Mouse (Mus musculus) embryonic facial prominence, embryonic 12.5 days (tissue): ENCODE results near the gene Cinp. TPM values are rescaled to one million over a fixed set of nuclear protein-coding genes. Genes with fewer than 3 reads are reported as not detected.
A peak's percentile ranks its signal among the peaks of the same experiment; 100 is the strongest.

Source experiments
- ATAC-seq: fragments of 200-750 bp; cut with Nextera tagmentation; 2 replicates; pipeline ENCODE4 v1.8.0; 2017; ENCODE audit not compliant: insufficient number of reproducible peaks, insufficient read depth, low FRiP score, low TSS enrichment
- H3K27ac ChIP-seq: fragments of 300-500 bp; sonication (generic); 2 replicates; pipeline ENCODE4 v1.5.1; 2016; ENCODE audit warnings: mild to moderate bottlenecking
- H3K27me3 ChIP-seq: fragments of 300-500 bp; sonication (generic); 2 replicates; pipeline ENCODE4 v1.6.1; 2016; ENCODE audit warnings: mild to moderate bottlenecking, moderate library complexity
- H3K36me3 ChIP-seq: fragments of 300-500 bp; sonication (generic); 2 replicates; pipeline ENCODE4 v1.6.1; 2016; ENCODE audit warnings: mild to moderate bottlenecking
- H3K4me1 ChIP-seq: fragments of 300-500 bp; sonication (generic); 2 replicates; pipeline ENCODE4 v1.6.1; 2016
- H3K4me2 ChIP-seq: fragments of 300-500 bp; sonication (generic); replicated peaks from 2 replicates; pipeline ENCODE4 v1.6.1; 2016; ENCODE audit warnings: mild to moderate bottlenecking, moderate library complexity
- H3K4me3 ChIP-seq: fragments of 300-500 bp; sonication (generic); 2 replicates; pipeline ENCODE4 v1.5.1; 2016; ENCODE audit warnings: mild to moderate bottlenecking
- H3K9ac ChIP-seq: fragments of 300-500 bp; sonication (generic); 2 replicates; pipeline ENCODE4 v1.6.1; 2016; ENCODE audit warnings: mild to moderate bottlenecking, moderate library complexity
- H3K9me3 ChIP-seq: fragments of 300-500 bp; sonication (generic); 2 replicates; pipeline ENCODE4 v1.6.1; 2016; ENCODE audit warnings: mild to moderate bottlenecking, moderate library complexity
- WGBS: fragments of 180-500 bp; shearing (Covaris S2); methylation state at CpG from one replicate; pipeline ENCODE4 v1.1.7; 2016; 5-methylcytosine and 5-hydroxymethylcytosine counted together
- polyA plus RNA-seq: library from polyadenylated mRNA; unstranded; fragments of >200 nt; fragmentation: Nextera tagmentation; extraction: Ambion mirVana; gene quantifications from 2 replicates; pipeline ENCODE4 v1.2.1, GENCODE M21; 2016

Cinp gene
- polyA plus RNA-seq, 1 experiment from 2014 or later: 70.0 TPM

- no peak for ATAC-seq
- Histone ChIP-seq H3K9ac (peak overlapping the region; percentile 47), H3K4me2 (peak overlapping the region; percentile 59), H3K4me3 (peak overlapping the region; percentile 47), H3K27ac (0 out of 2 replicates have a peak overlapping the region, but pooled peaks have one; percentile 43), H3K4me1 (peaks cover 10% of the 10 kb centered on the region; the same call in 1 of the 2 replicates), H3K36me3 (no peaks in the 10 kb centered on the region), H3K27me3 (0 out of 2 replicates have a peak, but pooled peaks cover 6% of the 10 kb centered on the region), H3K9me3 (no peaks in the 10 kb centered on the region)
- 1% methylated on average over 42 of the region's 42 CpGs for WGBS
These were observed 44.5 kb downstream of the Cinp start for GRCm38 (mm10) chr12:110844227-110845130.

DNA sequence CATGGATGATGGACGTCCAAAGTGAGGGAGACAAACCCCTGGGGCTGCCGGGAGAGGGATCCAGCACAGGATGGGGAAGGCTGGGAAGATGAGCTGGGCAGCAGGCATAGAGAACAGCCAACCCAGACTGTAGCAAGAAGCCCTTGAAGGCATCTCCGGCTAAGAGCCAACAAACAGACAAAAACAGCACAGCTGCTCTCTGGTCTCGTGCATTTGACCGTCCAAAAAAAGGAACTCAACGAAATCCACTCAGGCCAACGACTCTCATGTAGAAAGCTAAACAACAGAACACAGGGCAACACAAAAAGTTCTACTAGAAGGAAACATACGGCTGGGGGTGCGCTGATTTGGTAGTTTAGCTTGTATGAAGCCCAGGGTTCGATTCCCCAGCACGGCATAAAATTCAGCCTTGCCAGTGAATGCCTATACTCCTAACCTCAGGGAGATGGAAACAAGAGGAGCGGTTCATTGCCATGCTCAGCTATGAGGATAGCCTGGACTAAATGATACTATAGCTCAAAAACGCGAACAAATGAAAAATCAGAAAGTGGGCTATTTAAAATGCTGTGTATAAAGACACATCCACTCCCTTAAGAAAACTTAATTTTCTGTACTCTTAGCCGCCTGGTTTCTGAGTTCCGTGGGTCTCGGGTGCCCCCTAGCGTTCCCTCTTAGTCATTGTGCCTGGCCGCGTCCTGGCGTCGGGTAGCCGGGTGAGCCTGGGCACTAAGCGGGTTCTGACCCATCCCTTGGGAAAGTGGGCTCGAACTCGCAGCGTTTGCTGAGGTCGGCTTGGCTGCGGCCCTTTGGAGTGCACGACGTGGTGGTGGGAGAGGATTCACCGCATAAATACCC is 45.5 kb downstream of the Cinp start:
- Histone ChIP-seq H3K9ac (peak overlapping the region; percentile 43), H3K27me3 (0 out of 2 replicates have a peak, but pooled peaks cover 6% of the 10 kb centered on the region), H3K36me3 (no peaks in the 10 kb centered on the region), H3K4me2 (peak overlapping the region; percentile 59), H3K4me3 (peak overlapping the region; percentile 47), H3K4me1 (peaks cover 10% of the 10 kb centered on the region; the same call in 1 of the 2 replicates), H3K9me3 (no peaks in the 10 kb centered on the region), H3K27ac (no peak overlapping the region)
- 18% methylated on average over 32 of the region's 32 CpGs for WGBS
- ATAC-seq: no peak

GRCm38 (mm10) chr12:110841731-110842493 is 47.0 kb downstream of the Cinp start:
- 0 out of 2 replicates have a peak, but pooled peaks cover 6% of the 10 kb centered on the region for H3K27me3 ChIP-seq
- no peak overlapping the region for H3K27ac ChIP-seq
- H3K4me1 ChIP-seq: peaks cover 15% of the 10 kb centered on the region
- ATAC-seq: no peak
- no peak overlapping the region for H3K4me2 ChIP-seq
- no peaks in the 10 kb centered on the region for H3K9me3 ChIP-seq
- H3K4me3 ChIP-seq: no peak overlapping the region
- WGBS: 68% methylated on average over 5 of the region's 5 CpGs
- H3K36me3 ChIP-seq: no peaks in the 10 kb centered on the region
- H3K9ac ChIP-seq: no peak overlapping the region

GRCm38 (mm10) chr12:110840348-110841198 is 48.4 kb downstream of the Cinp start, which contains the start of gene Mok:
TSS of gene Mok (minus strand) at chr12:110840939.
- Histone ChIP-seq H3K4me3 (peak within 1 kb of the TSS; percentile 73), H3K4me1 (peaks cover 12% of the 10 kb centered on the region), H3K9ac (peak within 1 kb of the TSS; percentile 51), H3K27ac (no peak within 1 kb of the TSS), H3K9me3 (no peaks in the 10 kb centered on the region), H3K4me2 (peak within 1 kb of the TSS; percentile 65), H3K36me3 (no peaks in the 10 kb centered on the region), H3K27me3 (no peaks in the 10 kb centered on the region)
- ATAC-seq: peak; percentile 73
- under 1% methylated on average over 71 of the region's 71 CpGs for WGBS

DNA sequence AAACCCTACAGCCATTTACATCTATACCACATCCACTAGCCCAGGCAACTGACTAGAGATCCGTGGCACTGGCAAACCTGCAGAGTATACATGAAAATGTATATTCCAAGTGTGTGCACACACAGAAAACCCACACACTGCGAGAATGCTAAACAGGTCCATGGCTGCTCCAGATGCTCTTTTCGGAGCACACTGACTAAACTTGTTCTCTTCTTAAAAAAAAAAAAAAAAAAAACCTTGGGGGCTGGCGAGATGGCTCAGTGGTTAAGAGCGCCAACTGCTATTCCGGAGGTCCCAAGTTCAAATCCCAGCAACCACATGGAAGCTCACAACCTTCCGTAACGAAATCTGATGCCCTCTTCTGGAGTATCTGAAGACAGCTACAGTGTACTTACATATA is 51.1 kb downstream of the Cinp start:
- H3K27me3 ChIP-seq: no peaks in the 10 kb centered on the region
- H3K27ac ChIP-seq: no peak overlapping the region
- H3K4me1 ChIP-seq: peaks cover 12% of the 10 kb centered on the region
- 86% methylated on average over 8 of the region's 8 CpGs for WGBS
- no peak for ATAC-seq
- H3K9me3 ChIP-seq: no peaks in the 10 kb centered on the region
- no peak overlapping the region for H3K9ac ChIP-seq
- H3K36me3 ChIP-seq: no peaks in the 10 kb centered on the region
- no peak overlapping the region for H3K4me2 ChIP-seq
- no peak overlapping the region for H3K4me3 ChIP-seq

- Histone ChIP-seq H3K9ac (no peak overlapping the region), H3K4me3 (no peak overlapping the region), H3K27me3 (no peaks in the 10 kb centered on the region), H3K9me3 (no peaks in the 10 kb centered on the region), H3K4me2 (peak overlapping the region; percentile 17; the same call in 1 of the 2 replicates), H3K27ac (peak overlapping the region; percentile 71), H3K36me3 (no peaks in the 10 kb centered on the region), H3K4me1 (peaks cover 12% of the 10 kb centered on the region)
- no peak for ATAC-seq
- 34% methylated on average over 5 of the region's 5 CpGs for WGBS
These were observed 51.6 kb downstream of the Cinp start for GRCm38 (mm10) chr12:110837192-110837841.

DNA sequence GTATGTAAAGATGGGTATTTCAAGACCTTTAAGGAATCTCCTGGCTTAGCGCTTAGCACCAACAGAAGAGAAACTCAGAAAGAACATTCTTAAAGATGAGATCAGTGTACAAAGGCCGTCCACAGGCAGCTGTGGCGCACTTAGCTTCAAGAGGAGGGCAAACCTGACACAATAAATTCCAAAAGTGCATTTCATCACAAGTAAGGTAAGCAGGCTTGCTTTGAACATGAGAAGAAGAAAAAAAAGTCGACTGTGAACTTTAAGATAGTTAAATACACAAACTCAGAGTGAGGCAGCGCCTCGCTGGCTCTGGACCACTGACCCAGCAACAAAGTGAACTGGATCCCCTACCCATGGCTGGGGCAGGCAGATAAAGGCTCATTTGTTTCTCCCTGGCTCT is 52.2 kb downstream of the Cinp start:
- no peaks in the 10 kb centered on the region for H3K9me3 ChIP-seq
- H3K27ac ChIP-seq: peak overlapping the region; percentile 71
- ATAC-seq: no peak
- peak overlapping the region; percentile 17; the same call in 1 of the 2 replicates for H3K4me2 ChIP-seq
- H3K4me1 ChIP-seq: peaks cover 12% of the 10 kb centered on the region
- no peaks in the 10 kb centered on the region for H3K27me3 ChIP-seq
- no peak overlapping the region for H3K9ac ChIP-seq
- no peak overlapping the region for H3K4me3 ChIP-seq
- WGBS: 35% methylated on average over 6 of the region's 6 CpGs
- no peaks in the 10 kb centered on the region for H3K36me3 ChIP-seq

DNA sequence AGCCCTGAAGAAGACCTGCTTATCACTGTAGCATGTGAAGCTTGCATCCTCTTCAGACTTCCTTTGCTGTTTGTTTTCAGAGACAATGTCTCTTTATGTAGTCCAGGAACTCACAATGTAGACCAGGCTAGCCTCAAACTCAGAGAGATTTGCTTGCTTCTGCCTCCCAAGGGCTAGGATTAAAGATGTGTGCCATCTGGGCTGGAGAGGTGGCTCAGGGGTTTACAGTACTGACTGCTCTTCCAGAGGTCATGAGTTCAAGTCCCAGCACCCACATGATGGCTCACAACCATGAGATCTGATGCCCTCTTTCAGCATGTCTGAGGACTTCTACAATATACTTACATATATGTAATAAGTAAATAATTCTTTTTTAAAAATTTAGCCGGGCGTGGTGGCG is 53.8 kb downstream of the Cinp start:
- 99% methylated on average over 3 of the region's 3 CpGs for WGBS
- ATAC-seq: no peak
- no peaks in the 10 kb centered on the region for H3K27me3 ChIP-seq
- no peaks in the 10 kb centered on the region for H3K36me3 ChIP-seq
- no peak overlapping the region for H3K4me3 ChIP-seq
- H3K9me3 ChIP-seq: no peaks in the 10 kb centered on the region
- H3K9ac ChIP-seq: no peak overlapping the region
- H3K27ac ChIP-seq: no peak overlapping the region
- H3K4me1 ChIP-seq: peaks cover 12% of the 10 kb centered on the region
- no peak overlapping the region for H3K4me2 ChIP-seq

DNA sequence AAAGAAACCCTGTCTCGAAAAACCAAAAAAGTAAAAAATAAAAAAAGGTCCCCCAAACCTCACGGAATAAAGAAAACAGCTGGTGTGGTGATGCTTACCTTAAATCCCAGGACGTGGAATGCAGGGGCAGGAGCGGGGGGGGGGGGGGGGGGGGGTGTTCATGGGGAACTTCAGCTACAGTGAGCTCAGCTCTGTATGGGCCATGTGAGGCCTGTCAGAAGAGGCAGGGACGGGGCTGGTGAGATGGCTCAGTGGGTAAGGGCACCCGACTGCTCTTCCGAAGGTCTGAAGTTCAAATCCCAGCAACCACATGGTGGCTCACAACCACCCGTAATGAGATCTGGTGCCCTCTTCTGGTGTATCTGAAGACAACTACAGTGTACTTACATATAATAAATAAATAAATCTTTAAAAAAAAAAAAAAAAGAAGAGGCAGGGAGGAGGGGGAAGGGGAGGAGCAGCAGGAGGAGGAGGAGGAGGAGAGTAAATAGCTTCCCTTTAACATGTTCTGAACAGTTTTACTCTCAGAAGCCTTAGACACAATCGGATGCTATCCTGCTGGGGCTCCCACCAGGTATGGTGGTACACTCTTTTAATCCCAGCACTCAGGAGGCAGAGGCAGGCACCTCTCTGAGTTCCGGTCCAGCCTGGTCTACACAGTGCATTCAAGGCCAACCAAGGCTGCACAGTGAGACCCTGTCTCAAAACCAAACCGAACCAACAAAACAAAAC is 58.5 kb downstream of the Cinp start:
- H3K27me3 ChIP-seq: no peaks in the 10 kb centered on the region

GRCm38 (mm10) chr12:110828908-110829307 is 60.0 kb downstream of the Cinp start:
- Histone ChIP-seq H3K9ac (no peak overlapping the region), H3K4me2 (no peak overlapping the region), H3K27ac (no peak overlapping the region), H3K9me3 (no peaks in the 10 kb centered on the region), H3K4me3 (no peak overlapping the region), H3K27me3 (no peaks in the 10 kb centered on the region), H3K36me3 (no peaks in the 10 kb centered on the region), H3K4me1 (no peaks in the 10 kb centered on the region)
- 96% methylated on average over 4 of the region's 4 CpGs for WGBS
- no peak for ATAC-seq

More for the DNA sequence above, 58.5 kb downstream of the Cinp start:
- no peak overlapping the region for H3K4me2 ChIP-seq
- H3K4me1 ChIP-seq: no peaks in the 10 kb centered on the region
- no peaks in the 10 kb centered on the region for H3K36me3 ChIP-seq
- no peaks in the 10 kb centered on the region for H3K9me3 ChIP-seq
- ATAC-seq: no peak
- WGBS: 82% methylated on average over 11 of the region's 11 CpGs
- no peak overlapping the region for H3K9ac ChIP-seq
- H3K4me3 ChIP-seq: no peak overlapping the region
- no peak overlapping the region for H3K27ac ChIP-seq
